Mouse (Mus musculus) megakaryocyte, embryonic 14.5 days (primary cell): Measurements from ENCODE around the gene Dse.

Source experiments
- FLI1 ChIP-seq: IDR thresholded peaks from 2 replicates; pipeline ENCODE4 v1.6.1; 2012; ENCODE audit warnings: low read length, inconsistent platforms, mixed read lengths
- GATA1 ChIP-seq: IDR thresholded peaks from 3 replicates; pipeline ENCODE4 v1.6.1; 2012; ENCODE audit warnings: mixed read lengths, low read length, inconsistent platforms, borderline replicate concordance

- no peak for TF ChIP-seq GATA1
- TF ChIP-seq FLI1: no peak
These were observed 20.8 kb downstream of the Dse start for GRCm38 (mm10) chr10:34186571-34187260.
